Mouse (Mus musculus) liver (tissue): Measurements from ENCODE around the gene Dnm3.

Experiments
- DNase-seq: peaks from one replicate; pipeline ENCODE4 v3.0.0-alpha.2; 2020; ENCODE audit warnings: mixed read lengths

The Dnm3 gene

GRCm38 (mm10) chr1:162015247-162015862 is 462.5 kb downstream of the Dnm3 start:
- no peak for DNase-seq

GRCm38 (mm10) chr1:162013561-162013960 is 464.3 kb downstream of the Dnm3 start:
- DNase-seq: no peak

- DNase-seq: no peak
These were observed 466.1 kb downstream of the Dnm3 start for GRCm38 (mm10) chr1:162011523-162012245.

GRCm38 (mm10) chr1:162009086-162009485 is 468.7 kb downstream of the Dnm3 start:
- DNase-seq: no peak

GRCm38 (mm10) chr1:162008631-162009067 is 469.2 kb downstream of the Dnm3 start:
- no peak for DNase-seq

GRCm38 (mm10) chr1:162008208-162008607 is 469.6 kb downstream of the Dnm3 start:
- no peak for DNase-seq

- no peak for DNase-seq
These were observed 471.7 kb downstream of the Dnm3 start for GRCm38 (mm10) chr1:162006109-162006508.

- peak; percentile 37 for DNase-seq
These were observed 472.7 kb downstream of the Dnm3 start for GRCm38 (mm10) chr1:162004821-162005770.

GRCm38 (mm10) chr1:162004518-162004780 is 473.4 kb downstream of the Dnm3 start:
- no peak for DNase-seq

- no peak for DNase-seq
These were observed 473.9 kb downstream of the Dnm3 start for GRCm38 (mm10) chr1:162003729-162004517.

GRCm38 (mm10) chr1:162001328-162001727 is 476.5 kb downstream of the Dnm3 start:
- no peak for DNase-seq

GRCm38 (mm10) chr1:161999882-162000371 is 477.9 kb downstream of the Dnm3 start:
- DNase-seq: no peak

GRCm38 (mm10) chr1:161999338-161999737 is 478.5 kb downstream of the Dnm3 start:
- no peak for DNase-seq

- no peak for DNase-seq
These were observed 479.1 kb downstream of the Dnm3 start for GRCm38 (mm10) chr1:161998781-161999180.

GRCm38 (mm10) chr1:161992389-161992788 is 485.4 kb downstream of the Dnm3 start:
- no peak for DNase-seq

GRCm38 (mm10) chr1:161991846-161992245 is 486.0 kb downstream of the Dnm3 start:
- no peak for DNase-seq

GRCm38 (mm10) chr1:161990684-161991578 is 486.9 kb downstream of the Dnm3 start:
- DNase-seq: no peak

GRCm38 (mm10) chr1:161983979-161984566 is 493.8 kb downstream of the Dnm3 start:
- no peak for DNase-seq

- DNase-seq: no peak
These were observed 494.4 kb downstream of the Dnm3 start for GRCm38 (mm10) chr1:161983451-161983850.

GRCm38 (mm10) chr1:161980626-161981298 is 497.1 kb downstream of the Dnm3 start:
- DNase-seq: no peak
